Mouse (Mus musculus) ES-CJ7 (cell line): ENCODE data around the gene Spata31d1d.
"Not testable (repeated sequence)": the region's sequence is repeated elsewhere in the genome, so short reads cannot be mapped to it uniquely, and the experiment has no call there.

ENCODE experiments used
- DNase-seq: peaks from one replicate; pipeline ENCODE4 v3.0.0; 2011; ENCODE audit warnings: low read depth, low spot score

Gene Spata31d1d

GRCm38 (mm10) chr13:59731652-59732051 lies at the start of gene Spata31d1d:
Spata31d1d (minus strand) TSS chr13:59731752.
- DNase-seq, result no peak

DNA sequence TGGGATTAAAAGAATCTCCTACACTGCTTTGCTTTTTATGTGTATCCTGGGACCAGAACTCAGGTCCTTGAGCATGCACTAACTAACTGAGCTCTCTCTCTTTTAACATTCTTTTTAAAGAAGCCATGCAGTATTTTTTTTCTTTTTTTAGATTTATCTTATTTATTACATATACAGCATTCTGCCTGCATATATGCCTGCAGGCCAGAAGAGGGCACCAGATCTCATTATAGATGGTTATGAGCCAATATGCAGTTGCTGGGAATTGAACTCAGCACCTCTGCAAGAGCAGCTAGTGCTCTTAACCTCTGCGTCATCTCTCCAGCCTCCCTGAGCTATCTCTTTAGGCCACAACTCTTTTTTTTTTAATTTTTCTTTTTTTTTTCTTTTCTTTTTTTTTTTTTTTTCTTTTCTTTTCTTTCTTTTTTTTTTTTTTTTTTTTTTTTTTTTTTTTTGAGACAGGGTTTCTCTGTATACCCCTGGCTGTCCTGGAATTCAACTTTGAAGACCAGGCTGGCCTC lies 48.3 kb upstream of the Spata31d1d start:
- DNase-seq, result not testable (repeated sequence)

- DNase-seq, result peak; percentile 46
These were observed 47.7 kb upstream of the Spata31d1d start for GRCm38 (mm10) chr13:59779213-59779612.

DNA sequence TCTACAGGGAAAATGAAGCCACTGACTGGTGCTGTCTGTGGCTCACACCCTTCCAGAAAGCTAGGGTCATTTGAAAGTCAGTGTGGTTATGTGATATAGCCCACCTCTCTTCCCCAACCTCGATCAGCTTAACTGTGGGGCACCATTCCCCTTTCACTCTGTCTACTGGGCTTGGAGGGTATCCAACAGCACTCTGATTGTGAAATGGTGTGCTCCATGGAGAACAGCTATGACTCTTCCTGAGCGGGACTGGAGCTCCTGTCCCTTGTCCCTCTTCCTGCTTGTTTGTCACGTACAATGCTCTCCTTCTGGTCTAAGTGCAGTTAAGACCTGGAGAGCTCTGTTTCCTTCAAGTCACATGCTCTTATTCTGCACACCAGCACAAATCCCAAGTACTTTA lies 43.6 kb upstream of the Spata31d1d start:
- no peak for DNase-seq

DNA sequence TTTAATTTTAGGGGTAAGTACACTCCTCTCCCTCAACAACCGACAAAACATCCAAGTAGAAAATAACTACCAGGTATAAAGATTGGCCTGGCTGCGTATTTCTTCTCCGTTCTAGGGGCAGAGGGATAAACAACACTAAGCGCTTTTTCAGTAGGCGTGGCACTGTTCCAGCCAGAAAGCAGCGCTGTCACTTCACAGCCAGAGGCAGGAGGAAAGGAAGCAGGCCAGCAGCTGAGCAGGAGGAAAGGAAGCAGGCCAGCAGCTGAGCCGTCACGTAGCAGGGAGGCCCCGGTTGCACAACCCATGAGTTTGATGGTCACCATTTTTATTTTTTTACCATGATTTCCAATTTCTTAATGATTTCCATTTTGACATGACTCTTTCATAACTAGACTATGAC lies 39.7 kb upstream of the Spata31d1d start:
- peak; percentile 19 for DNase-seq

DNA sequence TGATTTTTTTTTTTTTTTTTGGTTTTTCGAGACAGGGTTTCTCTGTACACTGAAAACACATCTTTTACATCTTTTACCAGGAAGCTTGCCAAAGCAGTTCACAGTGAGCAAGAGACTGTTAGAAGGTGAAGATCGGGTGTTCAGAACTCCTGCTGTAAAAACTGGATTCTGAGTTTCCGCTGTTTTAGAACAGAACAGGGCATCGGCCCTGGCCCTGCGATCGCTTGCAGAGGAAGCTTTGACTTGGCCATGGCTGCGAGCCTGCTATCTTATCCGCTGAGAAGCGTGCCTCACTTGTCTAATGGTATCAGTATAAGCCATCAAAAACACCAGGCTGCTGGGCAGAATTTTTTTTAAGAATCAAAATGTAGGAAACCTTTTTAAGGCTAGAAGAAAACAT lies 39.3 kb upstream of the Spata31d1d start:
- DNase-seq, result no peak

DNA sequence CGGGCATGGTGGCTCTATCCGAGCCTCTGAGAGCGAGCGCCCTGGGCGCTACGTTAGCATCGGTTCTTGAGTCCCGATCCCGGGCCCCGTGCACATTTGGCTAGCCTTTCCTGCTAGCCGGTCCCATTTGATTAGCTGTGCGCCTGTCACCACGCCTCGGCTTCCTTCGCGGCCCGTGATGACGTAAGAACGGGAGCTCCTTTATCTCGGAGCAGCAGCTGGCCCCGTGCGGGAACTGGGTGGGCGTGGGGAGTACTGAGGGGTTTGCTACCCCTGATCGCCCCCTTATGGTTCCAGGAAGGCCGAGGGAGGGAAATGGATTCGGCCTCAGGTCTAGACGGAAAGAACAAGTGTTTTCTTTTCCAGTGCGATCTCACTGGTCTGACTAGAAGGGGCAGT lies 38.6 kb upstream of the Spata31d1d start:
- DNase-seq, result peak; percentile 95

DNA sequence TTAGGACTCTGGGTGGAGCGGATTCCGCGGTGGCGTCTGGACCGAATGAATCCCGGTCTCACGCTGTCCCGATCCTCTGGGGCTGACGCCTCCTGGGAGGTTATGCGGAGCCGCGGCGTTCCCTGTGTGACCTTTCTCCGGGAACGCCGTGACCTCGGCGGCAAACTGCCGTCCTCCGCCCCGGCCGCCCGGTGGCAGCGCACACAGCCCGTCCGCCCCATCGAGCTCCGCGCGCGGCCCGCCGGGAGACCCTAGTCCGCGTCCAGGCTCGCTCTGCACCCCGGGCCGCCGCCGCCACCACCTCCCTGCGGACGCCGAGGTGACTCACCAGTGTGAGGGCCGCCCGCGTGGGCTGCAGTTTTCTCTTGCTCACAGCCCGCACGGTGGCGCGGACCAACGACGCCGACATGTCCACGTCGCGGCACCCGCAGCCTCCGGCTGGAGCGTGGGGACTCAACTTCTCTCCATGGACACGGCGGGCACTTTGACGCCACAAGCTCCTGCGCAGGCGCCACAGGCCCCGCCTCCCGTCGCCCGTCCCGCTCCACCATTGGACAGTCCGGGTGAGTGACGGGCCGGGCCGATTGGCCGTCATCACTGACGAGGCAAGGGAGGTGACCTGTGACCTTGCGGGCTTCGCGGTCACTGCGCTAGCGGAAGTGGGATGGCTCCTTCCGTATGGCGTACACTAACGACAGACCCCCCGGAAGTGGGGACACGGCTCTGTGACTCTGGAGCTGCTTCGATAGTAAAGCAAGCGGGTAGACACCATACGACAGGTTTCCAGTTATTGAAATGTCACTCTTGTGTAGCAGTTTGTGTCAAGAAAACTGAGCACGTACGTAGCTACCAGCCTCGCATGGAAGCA lies 38.0 kb upstream of the Spata31d1d start, which contains the start of gene Isca1:
Gene Isca1 (minus strand): TSS at position 515 of the 868 bp plus-strand sequence.
- peak; percentile 98 for DNase-seq

DNA sequence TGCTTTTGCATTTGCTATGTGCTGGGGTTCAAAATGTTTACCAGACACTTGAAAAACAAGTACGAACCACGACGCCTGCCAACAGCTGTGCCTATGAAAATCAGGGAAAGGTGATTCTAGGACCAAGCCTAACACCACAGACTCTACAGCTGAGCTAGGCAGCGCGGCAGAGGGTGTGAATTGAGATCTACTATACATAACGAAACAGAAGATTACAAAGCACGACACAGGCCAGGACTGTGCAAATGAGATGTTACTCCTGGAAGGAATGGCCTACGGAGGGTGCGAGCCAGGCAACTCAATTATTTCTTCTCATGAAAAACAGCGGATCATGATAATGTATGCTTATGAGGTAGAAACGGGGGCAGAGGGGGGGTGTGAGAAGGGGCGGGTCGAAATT lies 37.0 kb upstream of the Spata31d1d start:
- DNase-seq, result no peak

DNA sequence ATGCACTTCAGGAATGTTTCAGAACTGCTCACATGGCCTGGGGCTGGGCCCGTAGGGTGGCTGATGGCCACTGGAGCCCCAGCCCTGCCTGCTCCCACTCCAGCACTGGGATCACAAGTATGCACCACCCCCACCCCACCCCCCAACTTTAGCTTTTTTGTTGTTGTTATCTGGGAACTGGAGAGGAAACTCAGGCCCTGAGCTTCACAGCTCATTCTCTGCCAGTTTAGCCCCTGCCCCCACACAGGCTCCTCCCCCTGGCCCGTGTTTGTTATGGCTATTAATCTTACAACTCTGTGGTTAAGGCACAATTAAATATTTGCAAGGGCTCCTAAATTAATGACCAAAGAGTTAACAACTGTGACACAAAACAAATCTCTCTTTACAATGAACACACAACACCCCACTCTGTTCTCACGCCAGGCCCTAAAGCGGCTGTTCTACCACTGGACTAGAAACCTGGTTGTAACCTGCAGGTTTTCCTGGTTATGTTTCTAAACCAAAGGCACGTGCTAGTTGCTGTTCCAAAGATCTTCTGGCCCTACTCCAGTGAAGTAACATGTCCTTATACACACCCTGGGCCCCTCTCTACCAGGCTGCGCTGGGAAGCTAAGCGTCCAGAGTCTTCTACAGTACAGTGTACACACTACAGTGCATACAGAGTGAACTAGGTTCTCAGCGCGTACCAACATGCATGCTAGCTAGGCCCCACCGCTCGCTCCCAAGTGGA lies 35.4 kb upstream of the Spata31d1d start:
- no peak for DNase-seq

DNA sequence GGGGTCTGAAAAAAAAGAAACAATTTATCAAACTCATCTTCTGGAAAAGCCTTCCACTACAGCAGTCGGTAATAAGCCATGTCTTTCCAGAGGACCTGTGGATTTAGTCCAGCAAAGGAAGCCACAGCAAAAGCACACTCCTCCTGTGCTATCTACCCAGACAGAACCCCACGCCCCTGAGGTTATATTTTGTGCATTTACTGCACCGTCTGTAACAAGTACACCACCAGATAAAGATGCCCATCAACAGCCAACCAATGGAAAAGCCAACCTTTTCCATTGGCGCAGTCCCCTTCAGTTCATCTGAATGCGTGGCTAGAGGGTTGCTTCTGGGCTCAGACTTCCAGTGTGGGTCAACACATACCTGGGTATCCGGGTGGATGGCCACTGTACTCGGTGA lies 31.2 kb upstream of the Spata31d1d start:
- DNase-seq, result no peak

DNA sequence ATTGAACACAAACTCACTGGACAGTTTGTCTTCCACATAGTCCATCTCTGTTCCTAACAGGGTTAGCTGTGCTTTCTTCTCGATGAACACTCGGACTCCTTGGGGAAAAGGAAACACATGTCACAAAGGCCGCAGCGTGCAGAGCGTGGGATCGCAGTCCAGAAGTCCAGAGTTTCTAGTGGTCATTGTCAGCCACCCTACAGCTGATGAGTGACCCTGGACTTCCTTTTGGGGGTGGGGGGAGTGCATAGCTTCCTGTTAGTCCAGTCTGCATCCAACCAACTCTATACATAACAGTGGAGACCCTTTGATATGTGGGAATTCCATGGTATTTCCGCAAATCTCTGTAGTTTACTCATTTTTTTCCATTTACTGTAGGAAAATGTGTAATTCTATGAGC lies 25.4 kb upstream of the Spata31d1d start:
- no peak for DNase-seq

- DNase-seq, result no peak
These were observed 18.8 kb upstream of the Spata31d1d start for GRCm38 (mm10) chr13:59750310-59750709.

DNA sequence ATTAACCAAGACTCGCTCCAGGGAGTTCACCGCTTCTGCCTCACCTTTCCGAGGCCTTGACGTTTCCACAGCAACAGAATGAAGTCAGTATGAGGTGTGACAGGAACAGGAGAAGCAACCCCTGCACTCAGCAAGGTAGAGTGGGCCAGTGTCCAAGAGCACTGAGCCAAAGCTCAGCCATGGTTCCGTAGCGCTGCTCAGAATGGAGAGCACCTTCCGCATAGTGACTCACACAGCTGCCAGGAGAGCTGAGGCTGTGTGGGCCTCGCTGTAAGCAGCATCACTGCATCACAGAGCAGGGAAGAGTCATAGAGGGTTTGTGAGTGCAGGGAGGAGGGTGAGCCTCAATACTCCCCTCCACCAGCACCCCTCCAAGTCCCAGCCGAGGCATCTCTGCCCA lies 15.2 kb upstream of the Spata31d1d start, which contains the start of gene 1700014D04Rik:
Gene 1700014D04Rik (minus strand): TSS at position 42 of the 400 bp plus-strand sequence.
- DNase-seq, result no peak

DNA sequence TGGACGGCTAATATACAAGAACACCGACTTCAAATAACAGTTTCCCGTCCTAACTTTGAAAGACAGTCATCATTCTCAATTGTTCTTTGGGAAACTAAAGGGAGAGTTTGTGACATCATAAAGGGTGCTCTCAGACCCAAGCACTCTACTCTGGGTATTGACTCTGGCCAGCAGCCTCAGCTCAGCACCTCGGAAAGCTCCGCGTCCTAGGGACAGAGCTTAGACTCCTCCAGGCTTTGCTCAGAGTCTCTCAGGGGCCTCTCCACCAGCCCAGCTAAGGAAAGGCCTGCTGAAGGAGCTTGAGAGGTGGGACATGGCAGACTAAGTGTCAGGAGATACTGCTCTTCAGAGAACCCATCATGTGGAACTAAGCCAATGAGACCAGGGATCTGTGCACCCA lies 14.6 kb upstream of the Spata31d1d start:
- DNase-seq, result peak; percentile 28

DNA sequence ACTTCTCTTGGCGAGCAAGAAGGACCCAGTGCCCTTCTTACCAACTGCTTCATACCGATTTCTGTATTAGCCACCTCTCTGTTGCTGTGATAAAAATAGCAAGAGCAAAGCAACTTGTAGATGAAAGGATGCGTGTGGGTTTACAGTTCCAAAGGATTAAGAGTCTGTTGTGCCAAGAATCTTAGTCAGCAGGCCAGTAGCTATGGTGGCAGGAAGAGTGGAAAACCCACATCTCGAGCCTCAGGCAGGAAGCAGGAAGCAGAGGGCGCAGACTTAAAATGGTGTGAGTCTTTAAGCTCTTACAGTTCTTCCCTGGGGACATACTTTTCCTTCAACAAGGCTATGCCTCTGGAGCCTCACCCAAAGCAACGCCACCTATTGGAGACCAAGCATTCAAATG lies 13.9 kb upstream of the Spata31d1d start:
- DNase-seq, result no peak

DNA sequence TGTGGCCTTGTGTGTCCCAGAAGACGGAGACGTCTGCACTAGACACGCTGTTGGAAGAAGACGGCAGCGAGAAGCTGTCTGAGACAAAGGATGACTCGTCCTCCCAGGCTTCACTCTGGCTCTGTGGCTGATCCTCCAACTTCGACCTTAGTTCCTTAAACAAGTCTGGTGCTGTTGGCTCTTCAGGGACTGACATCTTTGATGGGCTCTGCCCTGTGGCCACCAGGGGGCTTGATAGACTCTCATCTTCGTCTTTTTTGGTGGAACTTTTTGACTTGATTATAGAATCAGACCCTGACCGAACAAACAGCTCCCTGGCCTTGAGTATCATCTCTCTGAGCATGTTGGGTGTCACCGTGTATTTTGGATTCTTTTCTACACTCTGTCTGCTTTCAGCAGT lies 10.1 kb upstream of the Spata31d1d start:
- peak; percentile 43 for DNase-seq

DNA sequence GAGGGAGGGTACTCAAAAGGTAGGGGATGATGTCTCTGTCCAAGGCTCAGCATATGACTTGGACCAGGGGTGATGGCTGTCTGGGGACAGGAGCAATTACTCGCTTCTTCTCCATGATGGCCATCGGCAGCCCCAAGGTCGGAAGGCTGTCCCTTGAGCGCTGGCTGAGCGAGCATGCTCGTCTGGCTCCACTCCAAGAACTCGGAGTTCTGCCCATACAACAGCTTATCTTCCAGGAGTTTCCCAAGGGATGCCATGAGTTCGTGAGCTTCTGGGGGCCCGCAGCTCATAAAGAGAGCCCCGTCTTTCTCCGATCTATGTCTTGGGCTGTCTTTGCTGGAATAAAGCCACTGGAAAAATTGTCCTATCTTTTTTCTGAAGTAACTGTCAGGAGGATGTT lies 9.5 kb upstream of the Spata31d1d start:
- DNase-seq, result no peak

DNA sequence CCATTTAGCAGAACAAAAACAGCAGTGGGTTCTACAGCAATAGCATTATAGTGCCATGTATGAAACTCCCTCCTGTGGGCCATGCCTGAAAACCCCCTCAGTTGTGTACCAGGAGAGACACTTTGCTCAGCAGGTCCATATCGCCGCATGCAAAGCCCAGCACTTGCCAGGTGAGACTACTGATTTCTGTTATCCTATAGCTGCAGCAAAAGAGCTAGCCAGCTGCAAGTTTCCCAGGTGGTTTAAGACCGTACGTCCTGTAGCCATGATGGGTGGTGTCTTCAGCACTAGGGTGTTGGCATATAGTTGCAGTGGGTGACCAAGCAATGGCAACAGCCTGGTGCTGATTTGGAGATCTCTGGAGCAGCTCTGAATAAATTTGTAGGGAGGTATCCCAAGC lies 7.8 kb upstream of the Spata31d1d start:
- DNase-seq, result no peak

DNA sequence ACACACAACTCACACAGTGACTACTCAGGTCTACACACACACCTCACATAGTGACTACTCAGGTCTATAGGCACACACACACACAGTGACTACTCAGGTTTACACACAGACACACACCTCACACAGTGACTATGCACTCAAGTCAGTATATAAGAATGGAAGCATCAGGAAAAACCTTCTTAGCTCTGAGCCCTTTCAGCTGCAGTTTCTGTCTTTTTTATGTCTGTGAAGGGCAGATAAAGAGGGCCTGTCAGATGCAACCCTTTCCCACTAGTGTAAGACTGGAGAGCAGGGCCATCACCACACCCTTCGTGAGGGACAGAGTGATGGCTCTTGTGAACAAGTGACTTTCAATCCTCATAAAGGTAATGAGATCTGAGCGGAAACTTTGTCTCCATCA lies 6.9 kb upstream of the Spata31d1d start:
- no peak for DNase-seq

DNA sequence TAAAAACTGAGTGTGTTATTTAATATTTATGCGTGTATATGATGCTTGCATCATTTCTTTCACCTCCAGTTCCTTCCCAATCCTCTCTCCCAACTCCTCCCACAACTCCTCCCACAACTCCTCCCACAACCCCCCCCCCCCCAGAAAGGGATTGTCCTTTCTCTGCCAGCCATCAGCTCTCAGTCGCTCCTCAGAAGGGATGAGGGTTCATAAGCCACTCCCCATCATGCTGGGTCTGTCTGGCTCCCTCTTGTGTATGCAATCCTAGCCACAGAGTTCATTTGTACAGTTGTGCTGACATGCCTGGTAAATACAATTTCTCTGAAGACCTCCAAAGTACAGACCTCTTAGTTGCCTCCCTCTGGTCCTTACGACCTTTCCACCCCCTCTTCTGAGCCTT lies 3.6 kb upstream of the Spata31d1d start:
- DNase-seq, result peak; percentile 82

DNA sequence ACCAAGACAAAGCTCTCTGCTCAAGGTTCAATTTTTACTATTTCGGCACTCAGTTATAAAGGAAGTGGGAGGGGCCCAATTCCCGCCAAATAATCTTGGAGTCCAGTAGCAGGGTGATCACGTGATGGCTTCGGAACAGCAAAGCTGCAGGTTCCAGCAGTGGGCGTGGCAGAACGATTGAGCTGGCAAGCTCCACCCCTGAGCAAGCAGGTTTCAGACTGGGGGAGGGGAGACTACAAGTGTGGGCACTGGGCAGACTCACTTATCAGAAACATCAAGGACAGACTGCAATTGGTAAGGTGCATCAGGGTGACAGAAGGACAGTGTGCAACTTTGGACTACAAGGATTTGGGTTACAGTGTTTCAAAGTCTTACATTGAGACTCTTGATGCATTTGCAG lies 2.8 kb upstream of the Spata31d1d start:
- DNase-seq, result peak; percentile 56

DNA sequence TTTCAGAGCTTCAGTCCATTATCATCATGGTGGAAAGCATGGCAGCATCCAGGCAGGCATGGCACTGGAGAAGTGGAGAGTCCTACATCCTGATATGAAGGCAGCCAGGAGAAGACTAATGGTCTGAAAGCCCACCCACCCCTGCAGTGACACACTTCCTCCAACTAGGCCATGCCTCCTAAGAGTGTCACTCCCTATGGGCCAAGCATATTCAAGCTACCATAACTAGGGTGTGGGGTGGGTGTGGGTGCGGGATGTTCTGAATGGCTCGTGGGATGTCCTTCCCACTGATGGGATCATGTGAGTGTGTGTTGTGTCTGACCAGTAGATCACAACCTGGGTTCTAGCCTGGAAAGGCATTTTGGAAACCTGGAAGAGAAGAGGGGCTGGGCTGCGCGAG lies 2.4 kb upstream of the Spata31d1d start:
- peak; percentile 35 for DNase-seq
